Mouse (Mus musculus): Measurements from ENCODE around the gene Mdm2. TPM values are rescaled to one million over a fixed set of nuclear protein-coding genes. Genes with fewer than 3 reads are reported as not detected.

Mdm2 gene
- polyA plus RNA-seq, 1 experiment = 39.2 TPM

- Histone ChIP-seq H3K4me1 (ENCODE audit: control insufficient read depth, insufficient read depth, insufficient read length, low read length) (peaks cover 5% of the 10 kb centered on the region; the same call in 1 of the 2 replicates), H3K27ac (ENCODE audit: insufficient read depth, low read depth, low read length) (no peak overlapping the region), H3K4me3 (ENCODE audit: low read depth, low read length) (no peak overlapping the region), H3K27me3 (ENCODE audit: control insufficient read depth, insufficient read depth, low read length) (no peaks in the 10 kb centered on the region; the same call in 1 of the 2 replicates), H3K36me3 (ENCODE audit: control insufficient read depth, insufficient read depth, low read length) (no peaks in the 10 kb centered on the region)
- WGBS = 89% methylated on average over 6 of the region's 6 CpGs
- TF ChIP-seq CTCF (IDR thresholded peaks at IDR 0.05; ENCODE audit: extremely low read depth, insufficient read length, insufficient replicate concordance, low read depth, low read length) (no peak), POLR2A (IDR thresholded peaks at IDR 0.05; ENCODE audit: low read depth, low read length) (no peak)
These were observed 53.9 kb downstream of the Mdm2 start for GRCm38 (mm10) chr10:117656662-117656962.

DNA sequence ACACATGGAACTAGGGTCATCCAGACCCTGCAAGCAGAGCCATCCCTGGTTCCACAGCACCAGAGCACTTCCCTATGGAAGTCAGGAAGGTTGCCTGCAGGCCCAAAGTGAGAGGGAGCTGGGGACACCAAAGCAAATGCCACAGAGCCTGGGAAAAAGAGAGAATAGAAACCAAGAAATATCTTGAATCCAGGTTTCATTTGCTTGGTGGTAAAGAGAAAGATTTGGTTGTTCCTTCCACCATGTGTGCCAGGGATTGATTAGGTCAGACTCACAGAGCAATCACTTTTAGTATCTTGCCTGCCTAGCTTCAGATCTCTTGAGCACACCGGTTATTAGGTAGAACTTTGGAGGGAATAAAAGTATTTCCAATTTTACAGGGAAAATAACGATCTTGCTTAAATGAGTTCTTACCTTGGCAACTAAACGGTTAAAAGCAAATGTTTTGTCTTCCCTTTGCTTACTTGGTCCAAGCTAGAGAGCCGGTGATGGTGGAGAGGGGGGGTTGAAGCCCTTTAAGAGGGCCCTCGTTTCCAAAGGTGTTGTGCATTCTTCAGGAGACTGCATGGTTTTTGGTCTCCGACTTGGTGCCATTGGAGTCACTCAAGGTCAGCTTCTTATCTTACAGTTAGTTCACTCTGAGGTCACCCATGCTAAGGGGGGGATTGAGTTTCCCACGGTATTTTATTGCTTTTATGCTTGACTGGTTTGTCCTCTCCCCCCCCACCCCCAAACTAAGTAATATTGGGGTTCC, 54.5 kb downstream of the Mdm2 start:
- TF ChIP-seq CTCF (IDR thresholded peaks at IDR 0.05; ENCODE audit: extremely low read depth, insufficient read length, insufficient replicate concordance, low read depth, low read length) (no peak), POLR2A (IDR thresholded peaks at IDR 0.05; ENCODE audit: low read depth, low read length) (no peak)
- WGBS = 66% methylated on average over 7 of the region's 7 CpGs

GRCm38 (mm10) chr10:117655460-117655859, 55.1 kb downstream of the Mdm2 start:
- WGBS = 49% methylated on average over 9 of the region's 9 CpGs
- H3K27me3 ChIP-seq (ENCODE audit: control insufficient read depth, insufficient read depth, low read length) = no peaks in the 10 kb centered on the region; the same call in 1 of the 2 replicates
- peaks cover 5% of the 10 kb centered on the region; the same call in 1 of the 2 replicates for H3K4me1 ChIP-seq (ENCODE audit: control insufficient read depth, insufficient read depth, insufficient read length, low read length)
- H3K4me3 ChIP-seq (ENCODE audit: low read depth, low read length) = no peak overlapping the region
- no peak for TF ChIP-seq POLR2A (IDR thresholded peaks at IDR 0.05; ENCODE audit: low read depth, low read length)
- TF ChIP-seq CTCF (IDR thresholded peaks at IDR 0.05; ENCODE audit: extremely low read depth, insufficient read length, insufficient replicate concordance, low read depth, low read length) = no peak
- no peaks in the 10 kb centered on the region for H3K36me3 ChIP-seq (ENCODE audit: control insufficient read depth, insufficient read depth, low read length)
- no peak overlapping the region for H3K27ac ChIP-seq (ENCODE audit: insufficient read depth, low read depth, low read length)

More for the DNA sequence above, 54.5 kb downstream of the Mdm2 start:
- H3K27ac ChIP-seq (ENCODE audit: insufficient read depth, low read depth, low read length) = no peak overlapping the region
- H3K4me3 ChIP-seq (ENCODE audit: low read depth, low read length) = no peak overlapping the region
- H3K4me1 ChIP-seq (ENCODE audit: control insufficient read depth, insufficient read depth, insufficient read length, low read length) = peaks cover 5% of the 10 kb centered on the region; the same call in 1 of the 2 replicates
- H3K36me3 ChIP-seq (ENCODE audit: control insufficient read depth, insufficient read depth, low read length) = no peaks in the 10 kb centered on the region
- H3K27me3 ChIP-seq (ENCODE audit: control insufficient read depth, insufficient read depth, low read length) = no peaks in the 10 kb centered on the region; the same call in 1 of the 2 replicates

- TF ChIP-seq POLR2A (IDR thresholded peaks at IDR 0.05; ENCODE audit: low read depth, low read length) = no peak
- TF ChIP-seq CTCF (IDR thresholded peaks at IDR 0.05; ENCODE audit: extremely low read depth, insufficient read length, insufficient replicate concordance, low read depth, low read length) = no peak
- no peaks in the 10 kb centered on the region for H3K36me3 ChIP-seq (ENCODE audit: control insufficient read depth, insufficient read depth, low read length)
- 36% methylated on average over 3 of the region's 3 CpGs for WGBS
- no peaks in the 10 kb centered on the region; the same call in 1 of the 2 replicates for H3K27me3 ChIP-seq (ENCODE audit: control insufficient read depth, insufficient read depth, low read length)
- no peak overlapping the region for H3K27ac ChIP-seq (ENCODE audit: insufficient read depth, low read depth, low read length)
- H3K4me3 ChIP-seq (ENCODE audit: low read depth, low read length) = no peak overlapping the region
- peaks cover 5% of the 10 kb centered on the region; the same call in 1 of the 2 replicates for H3K4me1 ChIP-seq (ENCODE audit: control insufficient read depth, insufficient read depth, insufficient read length, low read length)
These were observed 55.9 kb downstream of the Mdm2 start for GRCm38 (mm10) chr10:117654576-117655123.

DNA sequence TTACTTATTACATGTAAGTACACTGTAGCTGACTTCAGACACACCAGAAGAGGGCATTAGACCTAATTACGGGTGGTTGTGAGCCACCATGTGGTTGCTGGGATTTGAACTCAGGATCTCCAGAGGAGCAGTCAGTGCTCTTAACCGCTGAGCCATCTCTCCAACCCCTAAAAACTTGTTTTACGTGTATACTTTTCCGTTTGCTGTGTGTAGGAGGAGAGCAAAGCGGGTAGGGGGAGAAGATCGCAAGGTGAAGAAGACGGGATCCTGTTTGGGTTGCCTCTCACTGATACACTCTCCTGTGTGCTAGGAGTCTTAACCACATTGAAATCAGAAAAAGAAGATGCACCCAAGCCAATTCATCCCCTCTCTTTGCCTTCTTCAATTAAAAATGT, 56.8 kb downstream of the Mdm2 start:
- 92% methylated on average over 7 of the region's 7 CpGs for WGBS
- Histone ChIP-seq H3K4me3 (ENCODE audit: low read depth, low read length) (no peak overlapping the region), H3K27me3 (ENCODE audit: control insufficient read depth, insufficient read depth, low read length) (no peaks in the 10 kb centered on the region; the same call in 1 of the 2 replicates), H3K36me3 (ENCODE audit: control insufficient read depth, insufficient read depth, low read length) (no peaks in the 10 kb centered on the region), H3K4me1 (ENCODE audit: control insufficient read depth, insufficient read depth, insufficient read length, low read length) (peaks cover 5% of the 10 kb centered on the region; the same call in 1 of the 2 replicates), H3K27ac (ENCODE audit: insufficient read depth, low read depth, low read length) (no peak overlapping the region)
- TF ChIP-seq CTCF (IDR thresholded peaks at IDR 0.05; ENCODE audit: extremely low read depth, insufficient read length, insufficient replicate concordance, low read depth, low read length) (no peak), POLR2A (IDR thresholded peaks at IDR 0.05; ENCODE audit: low read depth, low read length) (no peak)

- Histone ChIP-seq H3K27ac (ENCODE audit: insufficient read depth, low read depth, low read length) (no peak overlapping the region), H3K27me3 (ENCODE audit: control insufficient read depth, insufficient read depth, low read length) (no peaks in the 10 kb centered on the region; the same call in 1 of the 2 replicates), H3K4me3 (ENCODE audit: low read depth, low read length) (no peak overlapping the region), H3K4me1 (ENCODE audit: control insufficient read depth, insufficient read depth, insufficient read length, low read length) (peaks cover 7% of the 10 kb centered on the region; the same call in 1 of the 2 replicates), H3K36me3 (ENCODE audit: control insufficient read depth, insufficient read depth, low read length) (no peaks in the 10 kb centered on the region)
- WGBS = 88% methylated on average over 8 of the region's 8 CpGs
- no peak for TF ChIP-seq CTCF (IDR thresholded peaks at IDR 0.05; ENCODE audit: extremely low read depth, insufficient read length, insufficient replicate concordance, low read depth, low read length)
- TF ChIP-seq POLR2A (IDR thresholded peaks at IDR 0.05; ENCODE audit: low read depth, low read length) = no peak
These were observed 57.4 kb downstream of the Mdm2 start for GRCm38 (mm10) chr10:117652930-117653778.
